Mouse (Mus musculus) adrenal gland, adult 18-20 months (tissue): Measurements from ENCODE around the gene Fads2. TPM values are rescaled to one million over a fixed set of nuclear protein-coding genes. Genes with fewer than 3 reads are reported as not detected.

Experiments used
- DNase-seq, 2 experiments: peaks; one replicate each; pipeline ENCODE4 v3.0.0; 2021 to 2022; ENCODE audit warnings: low spot score in 2 of 2
- total RNA-seq, 2 experiments: library from RNA; stranded (reverse); gene quantifications; 1 replicate in 1 of 2; 2 replicates in 1 of 2; pipeline ENCODE4 v1.2.3; 2021

Gene Fads2
- total RNA-seq, 2 experiments from 2014 or later, result 1,303 to 1,859 TPM

DNA sequence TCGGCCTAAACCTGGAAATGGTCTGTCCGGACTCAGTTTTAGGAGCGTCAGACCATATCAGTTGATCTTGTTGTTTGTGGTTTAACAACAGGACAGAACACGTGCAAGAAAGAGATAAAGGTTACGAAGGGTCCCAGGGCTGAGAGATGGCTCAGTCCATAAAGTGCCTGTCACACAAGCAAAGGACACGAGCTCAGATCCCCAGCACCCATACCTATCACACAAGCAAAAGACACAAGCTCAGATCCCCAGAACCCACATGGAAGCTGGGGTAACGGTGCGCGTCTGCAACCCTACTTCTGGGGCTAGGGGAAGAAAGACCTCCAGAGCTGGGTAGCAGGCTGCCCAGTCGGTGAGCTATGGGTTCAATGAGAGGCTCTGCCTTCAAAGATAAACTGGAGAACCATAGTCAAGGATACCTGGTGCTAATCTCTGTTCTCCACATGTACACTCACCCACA is 3.5 kb upstream of the Fads2 start:
- DNase-seq, result no peak

DNA sequence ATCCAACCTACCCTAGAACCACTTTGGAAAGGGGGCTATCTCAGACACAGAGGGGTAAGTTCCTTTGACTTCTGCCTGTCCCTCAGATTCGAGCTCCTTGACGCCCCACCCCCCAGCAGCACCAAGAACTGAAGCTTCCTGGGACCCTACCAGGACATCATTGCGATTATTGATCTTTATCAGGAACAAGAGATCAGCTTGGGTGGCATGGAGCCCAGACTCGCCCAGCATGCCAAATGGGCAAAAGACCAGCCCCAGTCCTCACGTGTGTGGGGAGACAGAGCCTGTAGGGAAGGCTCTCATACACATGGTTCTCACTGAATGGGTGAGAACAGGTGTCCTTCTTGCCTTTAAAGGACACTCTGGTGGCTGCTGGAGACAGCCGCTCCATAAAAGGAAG is 2.7 kb upstream of the Fads2 start:
- DNase-seq, result no peak

DNA sequence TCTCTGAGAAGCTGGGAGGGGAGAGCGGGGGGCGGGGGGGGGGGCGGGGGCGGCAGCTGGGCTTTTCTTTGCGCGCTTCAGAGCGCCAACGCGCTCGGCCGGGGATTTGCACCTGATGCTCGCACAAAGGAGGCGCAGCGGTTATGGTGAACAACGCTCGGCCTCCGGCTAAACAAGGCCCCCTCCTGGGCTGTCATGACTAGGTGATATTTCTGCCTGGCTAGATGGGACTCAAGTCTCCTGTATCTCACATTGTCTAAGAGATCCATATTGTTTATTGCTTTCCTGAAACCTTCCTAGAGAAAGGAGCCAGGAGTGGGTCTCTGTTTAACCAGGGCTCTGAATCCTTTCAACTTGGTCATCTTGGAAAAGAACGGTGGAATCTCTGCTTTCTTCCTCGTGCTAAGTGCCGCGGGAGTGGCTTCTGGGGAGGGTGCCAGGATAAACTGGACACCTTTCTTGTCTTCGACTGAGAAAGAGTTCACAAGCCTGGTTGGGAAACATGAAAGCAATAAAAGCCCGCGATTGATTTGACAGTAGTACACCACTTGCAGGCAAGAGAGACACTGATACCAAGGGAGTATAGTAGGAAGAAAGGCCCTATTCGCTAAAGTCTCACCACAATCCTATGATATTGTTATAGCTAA is 631 bp upstream of the Fads2 start:
- DNase-seq, result no peak

DNA sequence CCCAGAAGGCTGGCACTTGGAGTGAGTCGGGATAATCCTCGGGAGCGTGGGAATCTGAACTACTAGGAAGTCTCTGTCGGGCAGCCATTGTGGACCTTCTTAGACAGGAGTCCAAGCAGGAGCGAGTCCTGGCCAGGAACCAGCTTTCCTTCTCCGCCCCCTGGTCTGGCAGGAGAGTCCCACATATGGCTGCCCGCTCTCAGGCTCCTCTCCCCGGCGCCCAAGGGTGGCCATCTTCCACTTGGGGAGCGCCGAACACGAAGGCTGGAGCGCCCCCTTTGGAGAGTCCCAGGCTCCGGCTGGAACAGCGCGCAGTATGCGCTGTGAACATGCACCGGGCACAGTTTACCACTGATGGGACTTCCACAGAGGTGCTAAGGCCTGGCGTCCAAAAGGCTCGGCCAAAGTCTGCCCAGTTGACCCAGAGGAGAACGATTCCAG is 895 bp downstream of the Fads2 start:
- DNase-seq, result peak; percentile 73 to 77

DNA sequence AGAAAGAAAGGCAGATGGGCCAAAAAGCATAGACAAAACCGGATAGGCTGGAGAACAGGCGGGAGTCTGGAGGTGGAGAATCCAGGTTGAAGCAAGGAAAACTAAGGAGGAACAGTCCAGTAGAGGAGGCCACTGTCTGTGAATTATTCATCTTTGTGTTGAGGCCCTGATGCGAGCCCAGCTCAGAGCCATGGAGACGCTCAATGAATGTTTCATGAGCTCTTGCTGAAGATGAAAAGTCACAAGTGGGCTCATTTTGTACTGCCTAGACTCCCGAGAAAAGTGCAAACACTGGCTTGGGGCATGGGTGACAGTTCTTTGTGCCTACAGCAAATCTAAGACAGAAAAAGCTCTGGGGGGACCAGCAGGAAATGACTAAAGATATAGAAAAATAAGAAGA is 3.7 kb downstream of the Fads2 start:
- DNase-seq, result no peak

DNA sequence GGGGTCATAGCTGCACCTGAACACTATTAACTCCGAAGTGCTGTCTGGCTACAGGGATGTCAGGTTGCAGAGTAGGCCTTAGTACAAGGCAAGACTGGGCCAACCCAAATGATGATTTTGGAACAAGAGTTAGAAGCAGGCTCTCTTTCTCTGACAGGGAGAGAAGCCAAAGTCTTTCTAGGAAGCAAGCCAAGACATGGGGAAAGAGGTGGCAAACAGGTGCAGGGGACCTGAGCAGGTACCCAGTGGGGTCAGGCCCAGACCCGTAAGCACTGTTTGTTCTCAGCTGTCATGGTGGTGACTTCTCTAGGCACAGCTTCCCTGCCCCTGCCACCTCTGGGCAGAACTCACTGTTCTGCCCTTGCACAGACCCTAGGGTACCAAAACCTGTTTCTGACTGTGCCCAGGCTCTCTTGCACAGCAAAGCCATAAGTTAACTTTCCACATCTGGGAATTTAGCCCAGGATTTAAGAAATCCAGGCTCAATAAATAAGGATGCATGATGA is 5.1 kb downstream of the Fads2 start:
- no peak for DNase-seq

DNA sequence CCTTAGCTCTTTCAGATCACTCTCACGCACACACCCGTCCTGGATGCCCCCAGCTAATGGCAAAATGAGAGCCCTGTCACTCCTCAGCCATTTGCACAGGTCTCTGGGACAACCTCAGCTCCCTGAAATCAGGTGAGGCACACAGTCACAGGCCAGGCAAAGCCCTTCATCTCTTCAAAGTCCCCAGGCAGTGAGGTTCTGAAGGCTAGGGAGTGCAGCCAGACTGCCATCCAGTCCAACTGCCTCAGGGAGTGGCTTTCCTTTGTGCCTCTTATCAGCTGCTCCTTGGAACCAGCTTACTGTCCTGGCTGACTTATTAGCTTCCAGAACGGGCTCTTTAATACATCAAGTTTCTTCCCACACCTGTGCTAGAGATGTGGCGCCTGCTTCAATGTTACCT is 6.9 kb downstream of the Fads2 start:
- no peak for DNase-seq

DNA sequence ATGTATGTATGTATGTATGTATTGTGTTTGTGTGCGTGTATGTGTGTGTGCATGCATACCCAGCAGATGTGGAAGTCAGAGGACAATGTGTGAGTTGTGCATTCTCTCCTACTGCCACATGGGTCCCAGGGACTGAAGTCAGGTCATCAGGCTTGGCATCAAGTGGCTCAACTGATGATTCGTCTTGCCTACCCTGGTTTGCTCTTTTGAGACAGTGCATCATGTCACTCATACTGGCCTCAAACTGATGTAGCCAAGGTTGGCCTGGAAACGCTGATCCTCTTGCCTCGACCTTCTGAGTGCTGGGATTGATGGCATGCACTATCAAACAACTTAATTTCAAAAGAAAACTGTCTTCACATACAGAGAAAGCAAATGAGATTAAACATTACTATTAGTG is 7.7 kb downstream of the Fads2 start:
- no peak for DNase-seq

DNA sequence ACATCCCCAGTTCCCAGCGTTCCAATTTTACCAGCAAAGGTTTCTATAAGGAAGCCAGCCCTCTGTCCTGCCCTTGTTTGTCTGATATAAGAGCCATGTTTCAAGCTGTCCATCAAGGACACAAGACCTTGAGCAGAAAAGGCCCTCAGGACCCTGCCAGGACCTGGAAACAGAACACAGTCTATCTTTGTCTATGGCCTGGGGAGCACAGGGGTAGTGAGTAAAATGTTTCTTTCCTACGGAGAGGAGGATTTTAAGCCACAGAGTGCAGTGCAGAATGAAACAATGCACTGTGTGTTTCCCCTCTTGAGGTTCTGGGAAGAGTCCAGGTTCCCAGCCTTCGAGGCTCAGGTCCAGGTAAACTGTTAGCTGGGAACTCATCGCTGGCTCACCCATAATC is 14.6 kb downstream of the Fads2 start:
- no peak for DNase-seq

DNA sequence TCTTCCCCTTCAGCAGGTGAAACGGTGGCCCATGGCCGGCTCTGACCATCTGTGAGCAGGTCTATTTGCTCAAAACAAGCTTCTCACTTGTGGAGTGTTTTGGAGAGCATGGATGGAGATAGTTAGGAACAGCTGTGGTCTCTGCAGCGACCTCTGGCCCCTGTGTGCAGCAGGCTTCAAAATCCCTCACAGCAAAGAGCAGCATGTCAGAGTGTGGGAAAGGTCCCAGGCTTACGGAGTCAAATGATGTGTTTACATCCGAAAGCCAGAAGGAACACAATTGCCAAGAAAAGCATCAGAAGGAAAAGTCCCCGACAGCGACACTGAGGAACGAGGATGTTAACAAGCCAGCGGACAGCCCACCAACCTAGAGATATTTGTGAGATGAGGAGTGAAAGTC is 16.1 kb downstream of the Fads2 start:
- no peak for DNase-seq

DNA sequence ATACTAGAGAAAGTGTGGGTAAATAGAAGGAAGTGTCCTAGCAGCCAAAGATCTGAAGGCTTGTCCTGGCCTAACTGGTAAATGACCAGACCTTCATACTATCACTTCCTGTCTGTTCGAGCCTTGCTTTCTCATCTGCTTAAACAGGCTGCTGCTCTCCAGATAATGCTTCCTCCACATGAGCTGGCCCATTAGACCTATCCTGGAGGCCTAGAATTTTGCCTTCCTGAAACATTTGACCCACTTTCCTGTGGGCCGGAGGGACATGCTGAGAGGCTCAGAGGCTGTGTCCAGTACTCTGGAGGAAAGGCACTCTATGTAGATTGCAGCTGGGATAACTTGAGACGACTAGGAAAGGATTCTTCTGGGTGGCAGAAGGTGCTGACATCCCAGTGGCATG is 19.4 kb downstream of the Fads2 start:
- no peak for DNase-seq

DNA sequence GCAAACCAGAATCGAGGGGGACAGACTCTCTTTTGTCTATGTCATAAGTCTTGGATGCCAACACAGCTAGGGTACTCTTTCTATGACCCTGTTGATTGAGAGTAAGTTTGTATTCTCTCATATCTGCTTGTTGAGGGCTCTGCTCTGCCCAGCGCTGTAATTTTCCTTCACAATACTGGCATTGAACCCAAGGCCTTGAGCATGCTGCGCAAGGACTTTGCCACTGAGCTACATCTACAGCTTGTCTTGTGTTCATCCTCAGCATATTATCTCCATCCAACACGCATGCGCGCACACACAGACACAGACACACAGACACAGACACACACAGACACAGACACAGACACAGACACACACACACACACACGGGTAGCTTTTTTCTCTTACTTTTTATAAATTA is 21.2 kb downstream of the Fads2 start:
- no peak for DNase-seq

DNA sequence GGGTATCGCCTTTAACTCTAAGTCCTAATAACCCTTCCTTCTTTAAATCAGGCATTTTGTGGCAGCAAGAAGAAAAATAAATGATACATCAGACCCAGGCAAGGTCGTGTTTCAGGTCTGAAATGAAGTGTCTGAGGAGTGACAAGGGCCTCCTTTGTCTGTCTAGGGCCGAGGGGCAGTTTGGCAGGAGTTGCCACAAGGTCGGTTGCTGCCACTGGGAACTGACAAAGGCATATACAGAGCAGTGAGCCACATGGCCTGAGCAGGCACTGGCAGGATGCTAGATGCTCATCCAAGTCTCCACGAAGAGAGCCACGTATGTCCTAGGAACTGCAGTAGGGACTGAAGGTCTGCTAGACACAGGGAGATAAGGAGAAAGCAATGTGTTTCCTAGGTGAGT is 23.2 kb downstream of the Fads2 start:
- no peak for DNase-seq

DNA sequence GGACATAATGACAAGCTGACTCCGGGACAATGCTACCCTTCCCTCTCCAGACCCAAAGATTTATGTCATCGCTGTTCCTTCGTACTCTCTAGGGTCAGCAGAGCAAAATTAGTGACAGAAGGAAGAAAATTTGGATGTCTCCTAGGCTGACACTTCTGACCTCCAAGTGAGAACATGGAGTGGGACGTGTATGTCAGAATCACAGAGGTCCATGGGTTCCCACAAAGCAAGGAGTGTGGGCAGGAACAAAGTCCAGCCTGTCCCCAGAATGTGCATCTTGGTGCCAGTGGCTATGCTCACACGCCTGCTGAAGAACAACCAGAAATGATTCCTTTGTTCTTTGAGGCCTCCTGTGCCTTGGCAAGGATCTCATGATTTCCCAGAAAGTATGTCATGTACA is 28.4 kb downstream of the Fads2 start:
- DNase-seq, result no peak

DNA sequence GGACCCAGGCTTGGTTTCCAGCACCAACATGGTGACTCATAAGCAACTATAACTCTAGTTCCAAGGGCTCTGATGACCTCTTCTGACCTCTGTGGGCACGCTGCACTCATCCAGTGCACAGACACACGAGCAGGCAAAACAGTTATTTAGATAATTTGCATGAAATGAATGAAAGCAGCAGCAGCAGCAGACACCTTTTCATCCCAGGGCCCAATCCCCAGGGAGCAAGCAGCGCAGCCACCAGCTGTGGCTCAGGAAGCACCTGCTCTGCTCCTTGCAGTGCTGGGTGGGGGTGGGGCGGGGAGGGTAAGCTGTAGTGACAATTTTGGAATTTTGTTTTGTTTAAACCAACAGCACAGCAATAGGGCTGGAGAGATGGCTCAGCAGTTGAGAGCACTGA is 29.7 kb downstream of the Fads2 start:
- DNase-seq, result no peak

DNA sequence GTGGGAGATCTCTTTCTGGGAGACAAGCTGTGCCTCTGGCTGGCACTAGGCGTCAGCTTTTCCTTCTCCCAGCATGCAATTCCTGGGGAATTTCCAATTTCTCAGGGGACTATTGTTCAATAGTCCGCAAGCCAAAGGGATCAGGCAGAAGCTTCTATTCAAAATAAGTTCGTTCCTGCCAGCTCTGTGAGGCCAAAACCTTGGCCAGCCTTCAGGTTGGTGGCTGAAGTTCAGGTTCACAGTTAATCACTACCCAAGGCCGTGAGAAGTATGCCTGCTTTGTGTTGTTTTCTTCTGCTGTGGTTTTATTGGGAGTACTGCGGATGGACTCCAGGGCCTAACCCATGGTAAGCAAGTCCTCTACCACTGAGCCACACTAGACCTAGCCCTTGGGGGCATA is 30.4 kb downstream of the Fads2 start:
- DNase-seq, result no peak

DNA sequence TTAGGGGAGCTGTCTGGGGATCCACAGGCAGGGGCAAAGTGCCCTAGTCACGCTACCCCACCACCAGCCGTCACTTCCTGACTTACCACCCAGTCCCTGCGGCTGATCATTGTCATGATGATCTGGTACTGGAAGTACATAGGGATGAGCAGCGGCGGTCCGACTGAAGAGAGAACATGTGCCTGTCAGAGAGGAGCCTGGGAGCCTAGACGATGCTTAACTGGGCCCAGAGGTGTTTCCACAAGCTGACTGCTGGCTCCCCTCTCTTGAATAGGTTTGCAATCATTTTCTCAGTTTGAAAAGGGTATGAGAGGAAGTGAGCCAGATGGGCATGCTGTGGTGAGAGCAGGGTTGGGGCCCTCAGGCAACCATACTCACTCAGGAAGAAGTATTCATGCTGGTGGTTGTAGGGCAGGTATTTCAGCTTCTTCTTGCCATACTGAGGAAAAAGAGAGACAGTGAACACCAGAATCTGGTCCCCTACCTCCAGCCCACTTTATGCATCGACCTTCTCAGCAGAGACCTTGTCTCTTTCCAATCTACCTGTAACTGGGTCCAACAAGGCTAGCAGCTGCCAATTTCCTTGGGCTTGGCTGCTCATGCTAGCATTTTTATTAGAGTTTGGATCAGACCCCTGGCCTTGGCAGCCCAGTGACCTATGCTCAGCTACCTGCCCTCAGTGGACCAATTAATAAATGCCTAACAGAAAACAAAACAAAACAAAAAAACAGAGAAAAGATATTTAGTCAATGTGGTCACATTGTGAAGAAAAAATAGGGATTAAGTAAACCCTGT is 31.2 kb downstream of the Fads2 start:
- DNase-seq, result no peak

DNA sequence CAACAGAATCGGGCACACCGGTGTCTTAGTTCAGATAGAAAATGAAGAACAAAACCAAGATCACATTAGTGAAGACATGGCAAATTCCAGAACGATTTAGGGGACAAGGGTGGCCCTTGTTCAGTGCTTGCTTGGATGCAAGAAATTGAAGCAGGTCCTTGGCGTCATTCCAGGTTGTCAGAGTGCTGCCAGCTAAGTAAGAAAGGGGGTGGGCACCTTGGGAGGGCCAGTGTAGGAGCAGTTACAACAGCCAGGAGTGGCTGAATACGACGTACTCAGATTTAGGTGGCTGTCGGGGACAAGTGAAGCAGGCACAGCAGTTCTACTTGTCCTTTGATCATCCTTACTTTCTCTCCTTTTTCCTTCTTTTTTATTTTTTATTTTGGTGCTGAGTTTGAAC is 33.8 kb downstream of the Fads2 start:
- DNase-seq, result no peak

DNA sequence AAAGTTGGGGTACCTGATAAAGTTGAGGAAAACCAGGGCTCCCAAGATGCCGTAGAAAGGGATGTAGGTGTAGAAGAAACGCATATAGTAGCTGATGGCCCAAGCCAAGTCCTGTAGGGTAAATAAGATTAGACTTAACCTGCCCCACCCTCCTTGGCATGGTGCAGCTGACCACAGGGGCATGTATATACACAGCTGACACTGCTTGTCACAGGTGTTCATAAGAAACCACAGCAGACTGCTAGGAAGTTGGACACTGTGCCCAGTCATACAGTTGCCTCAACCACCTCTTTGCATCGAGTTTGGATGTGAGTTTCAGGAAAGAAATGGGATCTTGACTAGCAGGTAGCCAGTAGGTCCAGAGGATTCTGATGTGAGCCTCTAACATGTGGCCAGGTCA is 35.0 kb downstream of the Fads2 start:
- no peak for DNase-seq

DNA sequence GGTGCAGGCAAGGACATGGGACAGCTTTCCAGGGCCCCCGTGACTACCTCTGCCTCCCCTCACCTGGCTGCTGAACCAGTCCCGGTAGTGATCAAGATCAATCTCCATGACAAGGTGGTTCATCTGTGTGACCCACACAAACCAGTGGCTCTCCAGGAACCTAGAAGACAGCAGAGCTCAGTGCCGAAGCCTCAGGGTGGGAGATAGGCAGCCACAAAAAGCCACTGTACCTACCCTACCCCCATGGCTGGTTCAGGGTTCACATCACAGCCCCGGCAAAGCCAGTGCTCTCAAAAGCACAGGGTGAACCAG is 35.4 kb downstream of the Fads2 start:
- DNase-seq, result no peak

DNA sequence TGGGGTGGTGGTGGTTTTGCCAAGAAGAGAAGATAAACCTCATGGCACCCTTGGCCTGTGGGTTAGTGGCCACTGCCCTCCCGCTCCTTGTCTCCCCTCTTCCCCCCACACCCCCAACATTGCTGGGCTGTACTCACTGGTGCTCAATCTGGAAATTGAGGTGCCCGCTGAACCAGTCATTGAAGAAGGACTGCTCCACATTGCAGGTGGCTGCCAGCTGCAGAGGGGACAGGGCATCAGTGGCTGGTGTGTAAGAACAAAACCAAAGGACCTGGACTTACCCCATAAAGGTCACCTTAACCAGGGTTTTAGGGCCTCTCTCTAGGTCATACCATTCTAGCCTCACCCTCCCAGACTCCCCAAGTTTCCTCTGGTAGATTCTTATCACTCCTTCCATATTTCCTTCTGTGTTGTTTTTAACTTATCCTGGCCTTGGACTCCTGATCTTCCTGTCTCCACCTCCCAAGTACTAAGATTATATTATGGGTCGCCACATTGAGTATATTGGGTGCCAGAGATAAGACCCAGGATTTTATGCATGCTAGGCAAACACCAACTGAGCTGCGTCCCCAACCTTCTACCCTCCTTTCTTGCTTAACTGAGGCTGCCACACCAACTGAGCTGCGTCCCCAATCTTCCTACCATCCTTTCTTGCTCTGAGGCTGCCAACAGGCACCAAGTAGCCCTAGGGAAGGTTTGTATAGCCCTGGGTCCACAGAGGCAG is 35.9 kb downstream of the Fads2 start:
- no peak for DNase-seq
